Mouse (Mus musculus) megakaryocyte, embryonic 14.5 days (primary cell): ENCODE measurements around the gene Ankrd34c. TPM values are rescaled to one million over a fixed set of nuclear protein-coding genes. Genes with fewer than 3 reads are reported as not detected.

Experiments
- H3K27me3 ChIP-seq: replicated peaks from 2 replicates; pipeline ENCODE3; 2012; ENCODE audit warnings: inconsistent platforms
- H3K36me3 ChIP-seq: replicated peaks from 2 replicates; pipeline ENCODE3; 2012; ENCODE audit warnings: low read length, inconsistent platforms, mixed read lengths
- H3K4me1 ChIP-seq: 2 replicates; pipeline ENCODE4 v1.6.1; 2012; ENCODE audit warnings: inconsistent platforms
- H3K4me3 ChIP-seq: replicated peaks from 2 replicates; pipeline ENCODE3; 2012; ENCODE audit warnings: moderate library complexity, mild to moderate bottlenecking, inconsistent platforms
- H3K9me3 ChIP-seq: 2 replicates; pipeline ENCODE4 v1.6.1; 2012; ENCODE audit warnings: inconsistent platforms
- FLI1 ChIP-seq: IDR thresholded peaks from 2 replicates; pipeline ENCODE4 v1.6.1; 2012; ENCODE audit warnings: low read length, inconsistent platforms, mixed read lengths
- GATA1 ChIP-seq: IDR thresholded peaks from 3 replicates; pipeline ENCODE4 v1.6.1; 2012; ENCODE audit warnings: mixed read lengths, low read length, inconsistent platforms, borderline replicate concordance
- polyA plus RNA-seq: library from polyadenylated mRNA; stranded (reverse); fragments of >175 nt; gene quantifications from 2 replicates; pipeline ENCODE4 v1.2.3, GENCODE M21; 2012; ENCODE audit warnings: low replicate concordance; ENCODE audit not compliant: insufficient read depth

The Ankrd34c gene
- polyA plus RNA-seq, 1 experiment, result not detected

DNA sequence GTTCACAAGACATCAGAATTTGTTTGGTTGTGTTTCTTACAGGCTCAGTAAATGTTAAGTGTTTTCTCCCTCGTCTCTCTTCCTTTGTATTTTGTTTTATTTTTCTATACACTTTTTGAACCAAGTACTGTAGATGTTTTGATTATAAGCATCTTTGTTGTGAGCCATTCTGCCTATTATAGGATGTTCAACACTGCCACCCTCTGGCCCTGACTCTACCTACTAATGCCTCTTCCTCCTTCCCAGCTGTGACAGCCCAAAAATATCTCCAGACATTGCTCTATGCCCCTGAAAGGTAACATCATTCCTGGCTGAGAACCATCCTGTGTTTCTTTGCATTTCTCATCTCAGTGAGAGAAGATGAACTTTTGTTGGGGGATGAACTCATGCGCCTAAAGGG lies 52.0 kb downstream of the Ankrd34c start:
- no peaks in the 10 kb centered on the region for H3K36me3 ChIP-seq
- H3K27me3 ChIP-seq, result peaks cover 2% of the 10 kb centered on the region
- H3K4me1 ChIP-seq, result no peaks in the 10 kb centered on the region; the same call in 1 of the 2 replicates
- TF ChIP-seq GATA1, result no peak
- TF ChIP-seq FLI1, result no peak
- no peak overlapping the region for H3K4me3 ChIP-seq
- no peaks in the 10 kb centered on the region for H3K9me3 ChIP-seq

DNA sequence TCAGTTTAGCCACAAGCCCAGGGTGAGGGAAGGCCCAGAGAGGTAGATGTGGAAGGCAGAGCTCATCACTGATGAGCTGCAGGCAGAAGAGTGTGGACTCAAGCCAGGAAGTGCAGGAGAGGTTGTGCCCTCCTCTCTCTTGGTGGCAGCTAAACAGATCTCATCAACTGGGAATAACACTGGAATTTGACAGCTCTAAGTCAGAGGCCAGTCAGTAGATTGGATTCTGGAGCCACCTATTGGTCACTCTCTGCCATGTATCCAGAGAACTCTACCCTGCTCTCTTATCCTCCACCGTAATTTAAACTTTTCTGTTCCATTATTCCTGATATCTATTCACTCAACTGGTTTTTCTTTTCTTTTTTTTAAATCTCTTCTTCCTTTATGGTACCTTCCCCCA lies 59.3 kb downstream of the Ankrd34c start:
- H3K36me3 ChIP-seq, result no peaks in the 10 kb centered on the region
- H3K9me3 ChIP-seq, result no peaks in the 10 kb centered on the region
- H3K4me1 ChIP-seq, result no peaks in the 10 kb centered on the region
- TF ChIP-seq GATA1, result no peak
- no peak overlapping the region for H3K4me3 ChIP-seq
- no peaks in the 10 kb centered on the region for H3K27me3 ChIP-seq

Other genes starting within 250 kb of the Ankrd34c start
- not detected in 2 replicates for gene Minar1, start 115.3 kb downstream of the Ankrd34c start, polyA plus RNA-seq
- 51.8 and 64.5 TPM in 2 replicates for gene Tmed3, start 33.4 kb downstream of the Ankrd34c start, polyA plus RNA-seq
- not detected in 2 replicates for gene Rasgrf1, start 171.4 kb upstream of the Ankrd34c start, polyA plus RNA-seq